Mouse (Mus musculus): Measurements from ENCODE around the gene Olfr283. TPM values are rescaled to one million over a fixed set of nuclear protein-coding genes. Genes with fewer than 3 reads are reported as not detected.
"Not testable (repeated sequence)": the region's sequence is repeated elsewhere in the genome, so short reads cannot be mapped to it uniquely, and the experiment has no call there.

The Olfr283 gene
- not detected in 2 replicates for polyA plus RNA-seq (2014; fragmentation: Nextera tagmentation; extraction: Ambion mirVana)

GRCm38 (mm10) chr15:98380846-98381245 is at the start of gene Olfr283:
Gene Olfr283 (minus strand): TSS chr15:98380946.
- no peak for DNase-seq (ENCODE audit: low spot score)
- H3K9ac ChIP-seq (ENCODE audit: low read length), result no peak within 1 kb of the TSS
- H3K9me3 ChIP-seq (ENCODE audit: control insufficient read depth, low read length), result no peaks in the 10 kb centered on the region
- H3K4me1 ChIP-seq (replicated peaks; ENCODE audit: control insufficient read depth, insufficient read depth, low read length), result no peaks in the 10 kb centered on the region
- H3K27me3 ChIP-seq (ENCODE audit: control insufficient read depth, insufficient read depth, low read length), result no peaks in the 10 kb centered on the region
- ATAC-seq (replicated peaks; ENCODE audit: low FRiP score), result no peak
- no peak within 1 kb of the TSS for H3K27ac ChIP-seq (ENCODE audit: low read depth, low read length)
- whole genome bisulfite sequencing, result 86% methylated on average over 6 of the region's 6 CpGs
- H3K36me3 ChIP-seq (ENCODE audit: control insufficient read depth, insufficient read depth, low read length), result no peaks in the 10 kb centered on the region
- no peak within 1 kb of the TSS for H3K4me2 ChIP-seq (ENCODE audit: low read depth, low read length, severe bottlenecking)
- H3K4me3 ChIP-seq (ENCODE audit: low read depth, low read length), result no peak within 1 kb of the TSS

- H3K4me1 ChIP-seq (replicated peaks; ENCODE audit: control insufficient read depth, insufficient read depth, low read length), result no peaks in the 10 kb centered on the region
- no peak overlapping the region for H3K4me2 ChIP-seq (ENCODE audit: low read depth, low read length, severe bottlenecking)
- H3K4me3 ChIP-seq (ENCODE audit: low read depth, low read length), result no peak overlapping the region
- no peak overlapping the region for H3K27ac ChIP-seq (ENCODE audit: low read depth, low read length)
- H3K36me3 ChIP-seq (ENCODE audit: control insufficient read depth, insufficient read depth, low read length), result no peaks in the 10 kb centered on the region
- no peak for ATAC-seq (replicated peaks; ENCODE audit: low FRiP score)
- no peak overlapping the region for H3K9ac ChIP-seq (ENCODE audit: low read length)
- H3K9me3 ChIP-seq (ENCODE audit: control insufficient read depth, low read length), result no peaks in the 10 kb centered on the region
- H3K27me3 ChIP-seq (ENCODE audit: control insufficient read depth, insufficient read depth, low read length), result no peaks in the 10 kb centered on the region
- no peak for DNase-seq (ENCODE audit: low spot score)
- 91% methylated on average over 7 of the region's 7 CpGs for WGBS
Measured at GRCm38 (mm10) chr15:98425188-98425587, 44.4 kb upstream of the Olfr283 start.

GRCm38 (mm10) chr15:98424753-98425152 is 44.0 kb upstream of the Olfr283 start:
- Histone ChIP-seq H3K9ac (ENCODE audit: low read length) (no peak overlapping the region), H3K27me3 (ENCODE audit: control insufficient read depth, insufficient read depth, low read length) (no peaks in the 10 kb centered on the region), H3K36me3 (ENCODE audit: control insufficient read depth, insufficient read depth, low read length) (no peaks in the 10 kb centered on the region), H3K4me1 (replicated peaks; ENCODE audit: control insufficient read depth, insufficient read depth, low read length) (no peaks in the 10 kb centered on the region), H3K4me2 (ENCODE audit: low read depth, low read length, severe bottlenecking) (no peak overlapping the region), H3K9me3 (ENCODE audit: control insufficient read depth, low read length) (no peaks in the 10 kb centered on the region), H3K27ac (ENCODE audit: low read depth, low read length) (no peak overlapping the region), H3K4me3 (ENCODE audit: low read depth, low read length) (no peak overlapping the region)
- ATAC-seq (replicated peaks; ENCODE audit: low FRiP score) (no peak), DNase-seq (ENCODE audit: low spot score) (no peak)
- WGBS, result 74% methylated on average over 6 of the region's 6 CpGs

- H3K9me3 ChIP-seq (ENCODE audit: control insufficient read depth, low read length), result no peaks in the 10 kb centered on the region
- no peaks in the 10 kb centered on the region for H3K4me1 ChIP-seq (replicated peaks; ENCODE audit: control insufficient read depth, insufficient read depth, low read length)
- no peak overlapping the region for H3K27ac ChIP-seq (ENCODE audit: low read depth, low read length)
- 79% methylated on average over 14 of the region's 14 CpGs for WGBS
- no peaks in the 10 kb centered on the region for H3K27me3 ChIP-seq (ENCODE audit: control insufficient read depth, insufficient read depth, low read length)
- H3K4me2 ChIP-seq (ENCODE audit: low read depth, low read length, severe bottlenecking), result no peak overlapping the region
- ATAC-seq (replicated peaks; ENCODE audit: low FRiP score) (no peak), DNase-seq (ENCODE audit: low spot score) (no peak)
- H3K9ac ChIP-seq (ENCODE audit: low read length), result no peak overlapping the region
- H3K4me3 ChIP-seq (ENCODE audit: low read depth, low read length), result no peak overlapping the region
- H3K36me3 ChIP-seq (ENCODE audit: control insufficient read depth, insufficient read depth, low read length), result no peaks in the 10 kb centered on the region
Measured at GRCm38 (mm10) chr15:98424326-98424725, 43.6 kb upstream of the Olfr283 start.

- Histone ChIP-seq H3K27me3 (ENCODE audit: control insufficient read depth, insufficient read depth, low read length) (no peaks in the 10 kb centered on the region), H3K4me2 (ENCODE audit: low read depth, low read length, severe bottlenecking) (no peak overlapping the region), H3K9me3 (ENCODE audit: control insufficient read depth, low read length) (no peaks in the 10 kb centered on the region), H3K27ac (ENCODE audit: low read depth, low read length) (no peak overlapping the region), H3K4me3 (ENCODE audit: low read depth, low read length) (no peak overlapping the region), H3K4me1 (replicated peaks; ENCODE audit: control insufficient read depth, insufficient read depth, low read length) (no peaks in the 10 kb centered on the region), H3K9ac (ENCODE audit: low read length) (no peak overlapping the region), H3K36me3 (ENCODE audit: control insufficient read depth, insufficient read depth, low read length) (no peaks in the 10 kb centered on the region)
- ATAC-seq (replicated peaks; ENCODE audit: low FRiP score), result no peak
- WGBS, result 81% methylated on average over 4 of the region's 4 CpGs
- DNase-seq (ENCODE audit: low spot score), result no peak
Measured at GRCm38 (mm10) chr15:98420897-98421296, 40.2 kb upstream of the Olfr283 start.

- H3K9ac ChIP-seq (ENCODE audit: low read length), result no peak overlapping the region
- no peaks in the 10 kb centered on the region for H3K9me3 ChIP-seq (ENCODE audit: control insufficient read depth, low read length)
- WGBS, result 79% methylated on average over 7 of the region's 7 CpGs
- ATAC-seq (replicated peaks; ENCODE audit: low FRiP score), result no peak
- H3K4me3 ChIP-seq (ENCODE audit: low read depth, low read length), result no peak overlapping the region
- H3K36me3 ChIP-seq (ENCODE audit: control insufficient read depth, insufficient read depth, low read length), result no peaks in the 10 kb centered on the region
- no peak overlapping the region for H3K4me2 ChIP-seq (ENCODE audit: low read depth, low read length, severe bottlenecking)
- no peak overlapping the region for H3K27ac ChIP-seq (ENCODE audit: low read depth, low read length)
- no peaks in the 10 kb centered on the region for H3K4me1 ChIP-seq (replicated peaks; ENCODE audit: control insufficient read depth, insufficient read depth, low read length)
- DNase-seq (ENCODE audit: low spot score), result no peak
- no peaks in the 10 kb centered on the region for H3K27me3 ChIP-seq (ENCODE audit: control insufficient read depth, insufficient read depth, low read length)
Measured at GRCm38 (mm10) chr15:98418096-98418495, 37.4 kb upstream of the Olfr283 start.

GRCm38 (mm10) chr15:98417285-98417684 is 36.5 kb upstream of the Olfr283 start:
- H3K4me3 ChIP-seq (ENCODE audit: low read depth, low read length); H3K27ac ChIP-seq (ENCODE audit: low read depth, low read length); H3K27me3 ChIP-seq (ENCODE audit: control insufficient read depth, insufficient read depth, low read length); DNase-seq (ENCODE audit: low spot score); H3K36me3 ChIP-seq (ENCODE audit: control insufficient read depth, insufficient read depth, low read length); ATAC-seq (replicated peaks; ENCODE audit: low FRiP score); H3K4me1 ChIP-seq (replicated peaks; ENCODE audit: control insufficient read depth, insufficient read depth, low read length); H3K9me3 ChIP-seq (ENCODE audit: control insufficient read depth, low read length); H3K4me2 ChIP-seq (ENCODE audit: low read depth, low read length, severe bottlenecking); H3K9ac ChIP-seq (ENCODE audit: low read length): not testable (repeated sequence)
- 18% methylated on average over 2 of the region's 3 CpGs for WGBS

GRCm38 (mm10) chr15:98416802-98417201 is 36.1 kb upstream of the Olfr283 start:
- ATAC-seq (replicated peaks; ENCODE audit: low FRiP score); DNase-seq (ENCODE audit: low spot score); H3K9ac ChIP-seq (ENCODE audit: low read length); H3K27ac ChIP-seq (ENCODE audit: low read depth, low read length); H3K36me3 ChIP-seq (ENCODE audit: control insufficient read depth, insufficient read depth, low read length); H3K4me2 ChIP-seq (ENCODE audit: low read depth, low read length, severe bottlenecking); H3K9me3 ChIP-seq (ENCODE audit: control insufficient read depth, low read length); H3K4me3 ChIP-seq (ENCODE audit: low read depth, low read length); H3K27me3 ChIP-seq (ENCODE audit: control insufficient read depth, insufficient read depth, low read length); H3K4me1 ChIP-seq (replicated peaks; ENCODE audit: control insufficient read depth, insufficient read depth, low read length): not testable (repeated sequence)

- H3K4me3 ChIP-seq (ENCODE audit: low read depth, low read length), result no peak overlapping the region
- DNase-seq (ENCODE audit: low spot score), result no peak
- 84% methylated on average over 4 of the region's 4 CpGs for WGBS
- H3K27ac ChIP-seq (ENCODE audit: low read depth, low read length), result no peak overlapping the region
- no peaks in the 10 kb centered on the region for H3K27me3 ChIP-seq (ENCODE audit: control insufficient read depth, insufficient read depth, low read length)
- ATAC-seq (replicated peaks; ENCODE audit: low FRiP score), result no peak
- H3K9ac ChIP-seq (ENCODE audit: low read length), result no peak overlapping the region
- no peak overlapping the region for H3K4me2 ChIP-seq (ENCODE audit: low read depth, low read length, severe bottlenecking)
- H3K36me3 ChIP-seq (ENCODE audit: control insufficient read depth, insufficient read depth, low read length), result no peaks in the 10 kb centered on the region
- no peaks in the 10 kb centered on the region for H3K9me3 ChIP-seq (ENCODE audit: control insufficient read depth, low read length)
- no peaks in the 10 kb centered on the region for H3K4me1 ChIP-seq (replicated peaks; ENCODE audit: control insufficient read depth, insufficient read depth, low read length)
Measured at GRCm38 (mm10) chr15:98415996-98416395, 35.2 kb upstream of the Olfr283 start.

Data from forebrain, embryonic 11.5 days (tissue).